Mouse (Mus musculus): ENCODE data around the gene Spata2l. TPM values are rescaled to one million over a fixed set of nuclear protein-coding genes. Genes with fewer than 3 reads are reported as not detected.
A peak's percentile ranks its signal among the peaks of the same experiment; 100 is the strongest.
"Not testable (repeated sequence)": the region's sequence is repeated elsewhere in the genome, so short reads cannot be mapped to it uniquely, and the experiment has no call there.

The Spata2l gene
- polyA plus RNA-seq (2016; fragmentation: Nextera tagmentation; extraction: Ambion mirVana) = 2.8 and 3.1 TPM in 2 replicates

DNA sequence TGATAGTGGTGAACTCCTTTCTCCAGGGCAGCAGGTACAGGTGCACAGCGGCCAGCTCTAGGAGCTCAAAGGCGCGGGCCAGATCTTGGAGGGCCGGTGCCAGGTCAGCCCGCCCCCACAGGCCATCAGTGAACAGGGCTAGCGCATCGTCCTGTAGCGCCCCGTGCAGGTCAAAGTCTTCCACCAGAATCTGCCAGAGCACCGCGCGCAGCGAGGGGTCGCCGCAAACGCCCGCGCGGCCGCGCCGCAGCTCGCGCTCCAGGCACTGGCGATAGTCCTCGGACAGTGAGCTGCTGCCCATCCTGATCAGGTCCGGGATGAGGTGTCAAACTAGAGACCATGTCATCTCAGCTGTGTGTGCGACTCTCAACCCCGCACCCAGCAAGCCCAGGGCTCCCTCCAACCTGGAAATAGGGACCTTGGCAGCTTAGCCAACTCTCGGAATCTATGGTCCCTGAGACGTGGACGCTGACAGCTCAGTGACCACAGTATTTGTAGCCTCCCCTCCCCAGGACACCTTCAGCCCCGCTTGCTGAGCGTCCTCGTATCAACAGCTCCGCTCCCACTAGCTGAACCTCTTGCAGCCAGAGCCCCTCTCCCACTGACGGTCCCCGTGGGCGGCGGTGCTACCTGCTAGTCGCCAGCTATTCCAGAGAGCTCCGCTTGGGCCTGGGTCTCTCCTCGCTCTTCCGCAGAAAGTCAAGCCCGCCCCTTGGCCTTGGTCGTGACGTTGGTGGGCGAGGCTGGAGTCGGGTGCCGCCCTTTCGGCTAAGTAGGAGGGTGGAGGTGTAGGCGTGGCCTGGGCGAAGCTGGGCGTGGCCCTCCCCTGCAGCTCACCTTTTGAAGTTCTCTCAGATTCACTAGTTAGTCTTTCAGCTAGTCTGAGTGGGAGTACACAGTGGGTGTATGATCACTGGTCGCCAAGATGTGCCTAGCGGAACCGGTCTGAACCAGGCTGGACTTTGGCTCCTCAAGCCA lies at the start of gene Spata2l:
Spata2l (minus strand) TSS at position 714 of the 978 bp plus-strand sequence.
- peak; percentile 74 for ATAC-seq (ENCODE audit: low FRiP score)
- no peaks in the 10 kb centered on the region for H3K9me3 ChIP-seq (replicated peaks)
- no peak within 1 kb of the TSS for H3K27ac ChIP-seq
- peaks cover 23% of the 10 kb centered on the region for H3K4me1 ChIP-seq
- 0 out of 2 replicates have a peak, but pooled peaks cover 3% of the 10 kb centered on the region for H3K36me3 ChIP-seq
- peaks cover 44% of the 10 kb centered on the region for H3K27me3 ChIP-seq
- WGBS = 2% methylated on average over 56 of the region's 57 CpGs
- peak within 1 kb of the TSS; percentile 52 for H3K9ac ChIP-seq
- peak within 1 kb of the TSS; percentile 75 for H3K4me2 ChIP-seq (replicated peaks)
- H3K4me3 ChIP-seq = peak within 1 kb of the TSS; percentile 41

GRCm38 (mm10) chr8:123284493-123284892 lies 48.5 kb upstream of the Spata2l start:
- H3K9me3 ChIP-seq (replicated peaks) = no peaks in the 10 kb centered on the region
- no peaks in the 10 kb centered on the region for H3K27me3 ChIP-seq
- H3K4me1 ChIP-seq = no peaks in the 10 kb centered on the region
- ATAC-seq (ENCODE audit: low FRiP score) = no peak
- no peak overlapping the region for H3K9ac ChIP-seq
- peaks cover 35% of the 10 kb centered on the region for H3K36me3 ChIP-seq
- 97% methylated on average over 5 of the region's 5 CpGs for WGBS
- H3K4me3 ChIP-seq = no peak overlapping the region
- no peak overlapping the region for H3K4me2 ChIP-seq (replicated peaks)
- no peak overlapping the region for H3K27ac ChIP-seq

GRCm38 (mm10) chr8:123283991-123284390 lies 48.0 kb upstream of the Spata2l start:
- H3K27me3 ChIP-seq = no peaks in the 10 kb centered on the region
- no peaks in the 10 kb centered on the region for H3K4me1 ChIP-seq
- H3K36me3 ChIP-seq = peaks cover 35% of the 10 kb centered on the region
- ATAC-seq (ENCODE audit: low FRiP score) = no peak
- H3K4me3 ChIP-seq = no peak overlapping the region
- H3K27ac ChIP-seq = no peak overlapping the region
- no peak overlapping the region for H3K9ac ChIP-seq
- no peaks in the 10 kb centered on the region for H3K9me3 ChIP-seq (replicated peaks)
- H3K4me2 ChIP-seq (replicated peaks) = no peak overlapping the region
- 92% methylated on average over 7 of the region's 7 CpGs for WGBS

DNA sequence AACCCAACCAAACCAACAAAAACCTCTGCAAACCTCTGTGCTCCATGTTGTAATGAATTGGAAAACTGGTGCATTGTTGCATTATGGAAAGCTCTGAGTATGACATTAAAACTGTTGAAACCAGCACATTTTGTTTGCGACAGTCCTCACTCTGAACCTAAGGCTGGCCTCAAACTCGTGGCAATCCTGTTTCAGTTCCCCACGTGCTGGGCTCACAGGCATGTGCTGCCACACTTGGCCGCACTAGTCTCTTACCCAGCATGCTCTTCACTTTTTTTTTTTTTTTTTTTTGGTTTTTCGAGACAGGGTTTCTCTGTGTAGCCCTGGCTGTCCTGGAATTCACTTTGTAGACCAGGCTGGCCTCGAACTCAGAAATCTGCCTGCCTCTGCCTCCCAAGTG lies 47.0 kb upstream of the Spata2l start:
- H3K4me1 ChIP-seq; H3K4me3 ChIP-seq; H3K27me3 ChIP-seq; H3K27ac ChIP-seq; H3K9ac ChIP-seq; H3K9me3 ChIP-seq (replicated peaks); H3K4me2 ChIP-seq (replicated peaks); ATAC-seq (ENCODE audit: low FRiP score): not testable (repeated sequence)
- H3K36me3 ChIP-seq = peaks cover 30% of the 10 kb centered on the region
- 88% methylated on average over 5 of the region's 6 CpGs for WGBS

DNA sequence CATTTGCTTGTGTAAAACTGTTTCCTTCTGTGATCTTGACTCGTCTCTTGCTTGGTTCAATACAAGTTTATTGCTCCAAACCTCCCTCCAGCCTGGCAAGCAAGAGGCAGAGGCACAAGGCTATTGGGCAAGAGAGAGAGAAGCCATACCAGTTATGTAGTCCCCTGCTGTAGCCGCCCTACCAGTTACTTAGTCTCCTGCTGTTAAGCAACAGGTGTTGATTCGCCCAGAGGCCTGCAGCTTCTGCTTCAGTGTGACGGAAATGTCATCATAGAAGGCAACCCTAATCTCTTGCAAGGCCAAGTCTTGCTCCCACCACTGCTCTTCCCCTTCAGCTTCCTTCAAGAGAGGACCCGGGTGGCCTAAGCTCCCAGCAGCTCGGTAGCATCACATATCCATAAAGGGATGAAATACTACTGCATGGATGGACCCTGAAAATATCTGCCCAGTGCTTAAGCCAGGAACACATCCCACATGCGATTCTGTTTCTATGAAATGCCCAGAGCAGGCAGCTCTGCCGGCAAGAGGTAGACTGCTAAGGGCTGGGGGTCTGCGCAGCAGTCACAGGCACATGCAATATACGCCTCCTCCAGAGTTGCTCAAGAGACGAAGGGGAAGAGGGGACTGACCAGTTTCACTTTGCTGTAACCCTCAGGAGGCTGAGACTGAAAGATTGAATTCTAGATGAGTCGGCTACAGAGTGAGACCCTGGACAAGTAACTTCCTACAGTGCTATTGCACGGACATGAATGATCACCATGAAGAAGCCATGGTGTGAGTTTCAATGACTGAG lies 44.5 kb upstream of the Spata2l start:
- no peak for ATAC-seq (ENCODE audit: low FRiP score)
- H3K9me3 ChIP-seq (replicated peaks) = no peaks in the 10 kb centered on the region
- no peaks in the 10 kb centered on the region for H3K4me1 ChIP-seq
- H3K36me3 ChIP-seq = peaks cover 15% of the 10 kb centered on the region
- H3K4me3 ChIP-seq = no peak overlapping the region
- 89% methylated on average over 13 of the region's 13 CpGs for WGBS
- no peak overlapping the region for H3K9ac ChIP-seq
- no peak overlapping the region for H3K27ac ChIP-seq
- no peak overlapping the region for H3K4me2 ChIP-seq (replicated peaks)
- no peaks in the 10 kb centered on the region for H3K27me3 ChIP-seq

GRCm38 (mm10) chr8:123279828-123280227 lies 43.8 kb upstream of the Spata2l start:
- WGBS = 92% methylated on average over 4 of the region's 4 CpGs
- H3K4me2 ChIP-seq (replicated peaks) = no peak overlapping the region
- H3K36me3 ChIP-seq = peaks cover 15% of the 10 kb centered on the region
- no peak for ATAC-seq (ENCODE audit: low FRiP score)
- no peaks in the 10 kb centered on the region for H3K4me1 ChIP-seq
- no peaks in the 10 kb centered on the region for H3K9me3 ChIP-seq (replicated peaks)
- H3K27ac ChIP-seq = no peak overlapping the region
- H3K4me3 ChIP-seq = no peak overlapping the region
- no peak overlapping the region for H3K9ac ChIP-seq
- no peaks in the 10 kb centered on the region for H3K27me3 ChIP-seq

- peaks cover 15% of the 10 kb centered on the region for H3K36me3 ChIP-seq
- no peaks in the 10 kb centered on the region for H3K9me3 ChIP-seq (replicated peaks)
- H3K27ac ChIP-seq = no peak overlapping the region
- no peak overlapping the region for H3K4me2 ChIP-seq (replicated peaks)
- ATAC-seq (ENCODE audit: low FRiP score) = no peak
- WGBS = 89% methylated on average over 7 of the region's 7 CpGs
- no peak overlapping the region for H3K9ac ChIP-seq
- H3K27me3 ChIP-seq = no peaks in the 10 kb centered on the region
- H3K4me1 ChIP-seq = no peaks in the 10 kb centered on the region
- no peak overlapping the region for H3K4me3 ChIP-seq
Observed at GRCm38 (mm10) chr8:123278445-123278844, 42.4 kb upstream of the Spata2l start.

DNA sequence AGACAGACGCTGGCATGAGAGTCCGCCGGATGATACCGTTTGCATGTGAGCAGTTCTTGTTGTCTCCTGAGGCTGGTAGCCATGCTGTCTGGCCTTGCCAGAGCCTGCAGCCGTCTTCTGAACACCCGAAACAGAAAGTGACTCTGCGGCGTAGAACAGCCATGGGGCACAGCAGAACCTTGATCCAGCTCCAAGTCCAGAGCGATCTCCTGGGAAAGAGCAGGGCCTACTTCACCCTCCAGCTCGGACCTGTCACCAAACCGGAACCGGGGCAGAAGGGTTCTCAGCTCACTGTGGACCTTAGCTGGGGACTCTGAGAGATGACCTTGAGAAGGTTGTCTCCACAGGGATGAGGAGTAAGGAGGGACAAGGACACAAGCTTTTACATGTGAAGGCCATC lies 39.1 kb upstream of the Spata2l start:
- ATAC-seq (ENCODE audit: low FRiP score) = no peak
- Histone ChIP-seq H3K27me3 (no peaks in the 10 kb centered on the region), H3K4me2 (replicated peaks) (no peak overlapping the region), H3K9ac (no peak overlapping the region), H3K36me3 (peaks cover 8% of the 10 kb centered on the region), H3K27ac (no peak overlapping the region), H3K9me3 (replicated peaks) (no peaks in the 10 kb centered on the region), H3K4me3 (no peak overlapping the region), H3K4me1 (no peaks in the 10 kb centered on the region)
- WGBS = 91% methylated on average over 12 of the region's 12 CpGs

- Histone ChIP-seq H3K36me3 (peaks cover 14% of the 10 kb centered on the region), H3K4me3 (no peak overlapping the region), H3K4me1 (no peaks in the 10 kb centered on the region), H3K9me3 (replicated peaks) (no peaks in the 10 kb centered on the region), H3K9ac (no peak overlapping the region), H3K4me2 (replicated peaks) (no peak overlapping the region), H3K27ac (no peak overlapping the region), H3K27me3 (no peaks in the 10 kb centered on the region)
- no peak for ATAC-seq (ENCODE audit: low FRiP score)
- WGBS = 87% methylated on average over 5 of the region's 5 CpGs
Observed at GRCm38 (mm10) chr8:123274447-123274846, 38.4 kb upstream of the Spata2l start.

DNA sequence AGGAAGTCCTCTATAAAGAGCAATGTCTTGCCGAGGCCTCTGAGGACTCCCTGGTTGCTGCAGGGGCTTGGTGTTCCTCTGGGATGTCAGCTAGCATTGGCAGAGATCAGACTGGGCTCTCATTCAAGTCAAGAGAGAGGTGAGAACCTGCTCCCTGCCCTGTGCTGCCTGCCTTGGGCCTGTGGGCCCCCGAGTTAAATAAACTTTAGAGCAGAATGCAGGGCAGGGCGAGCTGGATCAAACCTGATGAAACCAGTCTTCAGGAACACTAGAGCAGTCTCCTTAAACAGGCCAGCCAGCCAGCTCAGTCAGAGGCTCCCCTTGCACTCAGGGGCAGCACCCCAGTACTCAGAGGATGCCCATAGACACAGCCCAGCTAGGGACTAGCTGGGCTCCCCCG lies 35.9 kb upstream of the Spata2l start:
- no peak overlapping the region for H3K9ac ChIP-seq
- no peaks in the 10 kb centered on the region for H3K9me3 ChIP-seq (replicated peaks)
- no peak overlapping the region for H3K4me3 ChIP-seq
- H3K27me3 ChIP-seq = no peaks in the 10 kb centered on the region
- ATAC-seq (ENCODE audit: low FRiP score) = no peak
- no peaks in the 10 kb centered on the region for H3K4me1 ChIP-seq
- H3K27ac ChIP-seq = no peak overlapping the region
- H3K36me3 ChIP-seq = peaks cover 37% of the 10 kb centered on the region
- no peak overlapping the region for H3K4me2 ChIP-seq (replicated peaks)
- WGBS = 77% methylated on average over 4 of the region's 4 CpGs

GRCm38 (mm10) chr8:123271147-123271546 lies 35.1 kb upstream of the Spata2l start:
- Histone ChIP-seq H3K4me1 (no peaks in the 10 kb centered on the region), H3K4me2 (replicated peaks) (no peak overlapping the region), H3K27ac (no peak overlapping the region; the same call in 1 of the 2 replicates), H3K9me3 (replicated peaks) (no peaks in the 10 kb centered on the region), H3K9ac (no peak overlapping the region), H3K36me3 (peaks cover 44% of the 10 kb centered on the region), H3K4me3 (no peak overlapping the region), H3K27me3 (no peaks in the 10 kb centered on the region)
- no peak for ATAC-seq (ENCODE audit: low FRiP score)
- WGBS = 91% methylated on average over 10 of the region's 10 CpGs

- H3K9ac ChIP-seq = no peak overlapping the region; the same call in 1 of the 2 replicates
- no peaks in the 10 kb centered on the region for H3K9me3 ChIP-seq (replicated peaks)
- H3K4me3 ChIP-seq = no peak overlapping the region
- H3K27me3 ChIP-seq = no peaks in the 10 kb centered on the region
- peak overlapping the region; percentile 30; the same call in 1 of the 2 replicates for H3K27ac ChIP-seq
- 74% methylated on average over 14 of the region's 14 CpGs for WGBS
- peaks cover 73% of the 10 kb centered on the region for H3K36me3 ChIP-seq
- ATAC-seq (ENCODE audit: low FRiP score) = 0 out of 2 replicates have a peak, but pooled peaks have one; percentile 52
- H3K4me2 ChIP-seq (replicated peaks) = no peak overlapping the region
- H3K4me1 ChIP-seq = no peaks in the 10 kb centered on the region
Observed at GRCm38 (mm10) chr8:123267926-123268656, 32.1 kb upstream of the Spata2l start.

All from hindbrain, embryonic 12.5 days (tissue).